Mouse (Mus musculus) midbrain, embryonic 16.5 days (tissue): ENCODE results near the gene Timm13. TPM values are rescaled to one million over a fixed set of nuclear protein-coding genes. Genes with fewer than 3 reads are reported as not detected.

Source experiments
- ATAC-seq: fragments of 200-750 bp; cut with Nextera tagmentation; 2 replicates; pipeline ENCODE4 v1.8.0; 2017; ENCODE audit warnings: moderate TSS enrichment
- H3K27ac ChIP-seq: fragments of 300-500 bp; sonication (generic); 2 replicates; pipeline ENCODE4 v1.5.1; 2014; ENCODE audit warnings: mild to moderate bottlenecking, low read length, mixed read lengths
- H3K27me3 ChIP-seq: fragments of 300-500 bp; sonication (generic); 2 replicates; pipeline ENCODE4 v1.6.1; 2014; ENCODE audit warnings: low read depth, low read length, mixed read lengths; ENCODE audit not compliant: control insufficient read depth, insufficient read depth
- H3K36me3 ChIP-seq: fragments of 300-500 bp; sonication (generic); 2 replicates; pipeline ENCODE4 v1.6.1; 2014; ENCODE audit warnings: mild to moderate bottlenecking, low read length, moderate library complexity, mixed read lengths; ENCODE audit not compliant: control insufficient read depth, insufficient read depth
- H3K4me1 ChIP-seq: fragments of 300-500 bp; sonication (generic); 2 replicates; pipeline ENCODE4 v1.6.1; 2014; ENCODE audit warnings: mild to moderate bottlenecking, low read length, mixed read lengths; ENCODE audit not compliant: control insufficient read depth, insufficient read depth
- H3K4me2 ChIP-seq: fragments of 300-500 bp; sonication (generic); 2 replicates; pipeline ENCODE4 v1.6.1; 2014; ENCODE audit warnings: mild to moderate bottlenecking, low read length, mixed read lengths
- H3K4me3 ChIP-seq: fragments of 300-500 bp; sonication (generic); 2 replicates; pipeline ENCODE4 v1.5.1; 2014; ENCODE audit warnings: low read depth, mild to moderate bottlenecking, low read length, moderate library complexity, mixed read lengths
- H3K9ac ChIP-seq: fragments of 300-500 bp; sonication (generic); 2 replicates; pipeline ENCODE4 v1.6.1; 2014; ENCODE audit warnings: low read depth, low read length, mixed read lengths
- H3K9me3 ChIP-seq: fragments of 300-500 bp; sonication (generic); replicated peaks from 2 replicates; pipeline ENCODE4 v1.6.1; 2014; ENCODE audit warnings: mild to moderate bottlenecking, low read length, mixed read lengths; ENCODE audit not compliant: control insufficient read depth, poor library complexity, severe bottlenecking
- WGBS: fragments of 180-500 bp; shearing (Covaris S2); extraction: QIAGEN DNeasy Blood & Tissue Kit; methylation state at CpG from one replicate; pipeline ENCODE4 v1.1.7; 2014; 5-methylcytosine and 5-hydroxymethylcytosine counted together
- polyA plus RNA-seq: library from polyadenylated mRNA; unstranded; fragments of >200 nt; fragmentation: Nextera tagmentation; extraction: Ambion mirVana; gene quantifications from 2 replicates; pipeline ENCODE4 v1.2.1, GENCODE M21; 2015

The Timm13 gene
- polyA plus RNA-seq, 1 experiment from 2014 or later, result 316 TPM

- Histone ChIP-seq H3K27ac (no peak overlapping the region), H3K4me2 (no peak overlapping the region), H3K27me3 (no peaks in the 10 kb centered on the region; the same call in 1 of the 2 replicates), H3K36me3 (no peaks in the 10 kb centered on the region), H3K9ac (no peak overlapping the region), H3K4me3 (no peak overlapping the region), H3K4me1 (peaks cover 12% of the 10 kb centered on the region; the same call in 1 of the 2 replicates), H3K9me3 (no peaks in the 10 kb centered on the region)
- WGBS, result 65% methylated on average over 8 of the region's 8 CpGs
- ATAC-seq, result no peak
These were observed 42.1 kb upstream of the Timm13 start for GRCm38 (mm10) chr10:80942919-80943318.

- H3K4me2 ChIP-seq, result no peak overlapping the region
- H3K4me1 ChIP-seq, result peaks cover 12% of the 10 kb centered on the region; the same call in 1 of the 2 replicates
- H3K36me3 ChIP-seq, result no peaks in the 10 kb centered on the region
These were observed 40.2 kb upstream of the Timm13 start for GRCm38 (mm10) chr10:80940988-80941347.

GRCm38 (mm10) chr10:80940320-80940987, 39.7 kb upstream of the Timm13 start:
- Histone ChIP-seq H3K4me1 (peaks cover 16% of the 10 kb centered on the region; the same call in 1 of the 2 replicates), H3K4me2 (peak overlapping the region; percentile 77), H3K9ac (peak overlapping the region; percentile 63), H3K9me3 (no peaks in the 10 kb centered on the region), H3K36me3 (no peaks in the 10 kb centered on the region), H3K4me3 (peak overlapping the region; percentile 39), H3K27ac (peak overlapping the region; percentile 67), H3K27me3 (peaks cover 6% of the 10 kb centered on the region)
- no peak for ATAC-seq
- 53% methylated on average over 8 of the region's 8 CpGs for WGBS

More at GRCm38 (mm10) chr10:80940988-80941347, 40.2 kb upstream of the Timm13 start:
- H3K9ac ChIP-seq, result no peak overlapping the region
- no peak overlapping the region for H3K27ac ChIP-seq
- no peaks in the 10 kb centered on the region for H3K9me3 ChIP-seq
- no peak overlapping the region for H3K4me3 ChIP-seq
- ATAC-seq, result no peak
- H3K27me3 ChIP-seq, result peaks cover 6% of the 10 kb centered on the region
- 79% methylated on average over 2 of the region's 2 CpGs for WGBS

- peak overlapping the region; percentile 67 for H3K27ac ChIP-seq
- 2% methylated on average over 28 of the region's 28 CpGs for WGBS
- peak; percentile 44 for ATAC-seq
- peak overlapping the region; percentile 39 for H3K4me3 ChIP-seq
- peak overlapping the region; percentile 77 for H3K4me2 ChIP-seq
- no peaks in the 10 kb centered on the region for H3K36me3 ChIP-seq
- H3K4me1 ChIP-seq, result peaks cover 16% of the 10 kb centered on the region; the same call in 1 of the 2 replicates
- H3K9me3 ChIP-seq, result no peaks in the 10 kb centered on the region
- H3K9ac ChIP-seq, result peak overlapping the region; percentile 63
- peaks cover 12% of the 10 kb centered on the region for H3K27me3 ChIP-seq
These were observed 38.9 kb upstream of the Timm13 start for GRCm38 (mm10) chr10:80939671-80940070.

- Histone ChIP-seq H3K36me3 (no peaks in the 10 kb centered on the region), H3K9me3 (no peaks in the 10 kb centered on the region), H3K27me3 (peaks cover 18% of the 10 kb centered on the region), H3K4me2 (peak overlapping the region; percentile 77), H3K4me1 (peaks cover 16% of the 10 kb centered on the region; the same call in 1 of the 2 replicates), H3K9ac (peak overlapping the region; percentile 63), H3K27ac (0 out of 2 replicates have a peak overlapping the region, but pooled peaks have one; percentile 67), H3K4me3 (peak overlapping the region; percentile 39)
- peak; percentile 37 for ATAC-seq
- 12% methylated on average over 15 of the region's 15 CpGs for WGBS
These were observed 38.2 kb upstream of the Timm13 start for GRCm38 (mm10) chr10:80938831-80939550.

- no peak overlapping the region for H3K9ac ChIP-seq
- no peak overlapping the region for H3K27ac ChIP-seq
- H3K9me3 ChIP-seq, result no peaks in the 10 kb centered on the region
- H3K36me3 ChIP-seq, result no peaks in the 10 kb centered on the region
- H3K4me1 ChIP-seq, result peaks cover 20% of the 10 kb centered on the region; the same call in 1 of the 2 replicates
- H3K4me3 ChIP-seq, result no peak overlapping the region
- peaks cover 28% of the 10 kb centered on the region for H3K27me3 ChIP-seq
- WGBS, result 34% methylated on average over 8 of the region's 8 CpGs
- no peak for ATAC-seq
- H3K4me2 ChIP-seq, result no peak overlapping the region
These were observed 36.9 kb upstream of the Timm13 start for GRCm38 (mm10) chr10:80937646-80938045.

GRCm38 (mm10) chr10:80936810-80937164, 36.0 kb upstream of the Timm13 start:
- H3K27me3 ChIP-seq, result peaks cover 34% of the 10 kb centered on the region
- H3K27ac ChIP-seq, result no peak overlapping the region
- peak overlapping the region; percentile 46 for H3K4me2 ChIP-seq
- H3K36me3 ChIP-seq, result no peaks in the 10 kb centered on the region
- ATAC-seq, result no peak
- peak overlapping the region; percentile 57 for H3K9ac ChIP-seq
- H3K9me3 ChIP-seq, result no peaks in the 10 kb centered on the region
- H3K4me1 ChIP-seq, result peaks cover 25% of the 10 kb centered on the region; the same call in 1 of the 2 replicates
- peak overlapping the region; percentile 2; the same call in 1 of the 2 replicates for H3K4me3 ChIP-seq
- 14% methylated on average over 6 of the region's 6 CpGs for WGBS

GRCm38 (mm10) chr10:80936135-80936809, 35.5 kb upstream of the Timm13 start:
- H3K27me3 ChIP-seq, result peaks cover 38% of the 10 kb centered on the region
- peak overlapping the region; percentile 57 for H3K9ac ChIP-seq
- WGBS, result 1% methylated on average over 36 of the region's 37 CpGs
- peaks cover 28% of the 10 kb centered on the region; the same call in 1 of the 2 replicates for H3K4me1 ChIP-seq
- H3K27ac ChIP-seq, result no peak overlapping the region; the same call in 1 of the 2 replicates
- H3K9me3 ChIP-seq, result no peaks in the 10 kb centered on the region
- peak overlapping the region; percentile 2; the same call in 1 of the 2 replicates for H3K4me3 ChIP-seq
- no peaks in the 10 kb centered on the region for H3K36me3 ChIP-seq
- peak overlapping the region; percentile 46 for H3K4me2 ChIP-seq
- ATAC-seq, result peak; percentile 19; the same call in 1 of the 2 replicates
